Mouse (Mus musculus) CH12.LX (cell line): Measurements from ENCODE around the gene Fam120a. TPM values are rescaled to one million over a fixed set of nuclear protein-coding genes. Genes with fewer than 3 reads are reported as not detected.
A peak's percentile ranks its signal among the peaks of the same experiment; 100 is the strongest.

Experiments used
- DNase-seq: peaks from one replicate; pipeline ENCODE4 v3.0.0-alpha.2; 2013; ENCODE audit errors: extremely low read depth
- H3K27ac ChIP-seq: 2 replicates; pipeline ENCODE4 v1.5.1; 2012; ENCODE audit warnings: low read depth, mild to moderate bottlenecking, control low read depth, moderate library complexity; ENCODE audit not compliant: insufficient read depth
- H3K27me3 ChIP-seq: replicated peaks from 2 replicates; pipeline ENCODE3; 2012; ENCODE audit warnings: inconsistent platforms
- H3K36me3 ChIP-seq, 2 experiments: replicated peaks in 1 of 2; 2 replicates each; pipeline versions ENCODE3 to v1.6.1; 2012; ENCODE audit warnings: inconsistent platforms in 1 of 2, low read length in 1 of 2, mild to moderate bottlenecking in 1 of 2, mixed read lengths in 1 of 2, moderate library complexity in 1 of 2; ENCODE audit not compliant: control insufficient read depth in 1 of 2, insufficient read depth in 1 of 2
- H3K4me1 ChIP-seq, 2 experiments: 2 replicates each; pipeline ENCODE4 v1.6.1; 2012; ENCODE audit warnings: inconsistent platforms in 1 of 2, moderate library complexity in 1 of 2; ENCODE audit not compliant: insufficient read depth in 2 of 2, control insufficient read depth in 1 of 2
- H3K4me2 ChIP-seq: 2 replicates; pipeline ENCODE4 v1.6.1; 2012; ENCODE audit warnings: low read depth, mild to moderate bottlenecking, control low read depth; ENCODE audit not compliant: poor library complexity, insufficient read depth, severe bottlenecking
- H3K4me3 ChIP-seq, 3 experiments: fragments of 150-350 bp in 1 of 3; sonication (generic) in 1 of 3; replicated peaks in 1 of 3; 2 replicates each; pipeline versions ENCODE3 to v1.5.1; 2011 to 2012; ENCODE audit warnings: low read depth in 2 of 3, low read length in 2 of 3, mild to moderate bottlenecking in 2 of 3, moderate library complexity in 2 of 3, control low read depth in 1 of 3, improper control_type of control experiment in 1 of 3, inconsistent platforms in 1 of 3, mixed read lengths in 1 of 3; ENCODE audit not compliant: poor library complexity in 1 of 3
- H3K79me2 ChIP-seq: replicated peaks from 2 replicates; pipeline ENCODE4 v1.6.1; 2012; ENCODE audit warnings: mild to moderate bottlenecking, moderate library complexity; ENCODE audit not compliant: control insufficient read depth, poor library complexity, insufficient read depth, severe bottlenecking; ENCODE audit errors: extremely low read depth
- H3K9ac ChIP-seq: 2 replicates; pipeline ENCODE4 v1.6.1; 2012; ENCODE audit warnings: low read depth, mild to moderate bottlenecking, control low read depth, moderate library complexity; ENCODE audit not compliant: insufficient read depth
- H3K9me3 ChIP-seq: replicated peaks from 2 replicates; pipeline ENCODE3; 2012; ENCODE audit warnings: low read length, inconsistent platforms, mixed read lengths
- BHLHE40 ChIP-seq: IDR thresholded peaks from 2 replicates; pipeline ENCODE4 v1.6.1; 2011; ENCODE audit warnings: mild to moderate bottlenecking, low read depth, low read length, improper control_type of control experiment
- CHD1 ChIP-seq: IDR thresholded peaks from 2 replicates; pipeline ENCODE4 v1.6.1; 2012; ENCODE audit warnings: low read depth, low read length, improper control_type of control experiment, inconsistent platforms
- E2F4 ChIP-seq: IDR thresholded peaks from 2 replicates; pipeline ENCODE4 v1.6.1; 2011; ENCODE audit warnings: low read depth, low read length, improper control_type of control experiment; ENCODE audit not compliant: insufficient replicate concordance
- ELF1 ChIP-seq: IDR thresholded peaks from 2 replicates; pipeline ENCODE4 v1.6.1; 2014; ENCODE audit warnings: low read depth, mild to moderate bottlenecking, inconsistent platforms, low read length, improper control_type of control experiment
- EP300 ChIP-seq: IDR thresholded peaks from 2 replicates; pipeline ENCODE4 v1.6.1; 2011; ENCODE audit warnings: low read length, improper control_type of control experiment
- HCFC1 ChIP-seq: IDR thresholded peaks from 2 replicates; pipeline ENCODE4 v1.6.1; 2012; ENCODE audit warnings: low read depth, mild to moderate bottlenecking, inconsistent platforms, low read length, improper control_type of control experiment
- IRF4 ChIP-seq: IDR thresholded peaks from 2 replicates; pipeline ENCODE4 v1.6.1; 2014; ENCODE audit warnings: low read depth, mild to moderate bottlenecking, inconsistent platforms, low read length, improper control_type of control experiment
- JUN ChIP-seq: IDR thresholded peaks from 2 replicates; pipeline ENCODE4 v1.6.1; 2011; ENCODE audit warnings: low read depth, mild to moderate bottlenecking, low read length, improper control_type of control experiment, moderate library complexity; ENCODE audit not compliant: insufficient read depth
- MAFK ChIP-seq: IDR thresholded peaks from 2 replicates; pipeline ENCODE4 v1.6.1; 2011; ENCODE audit warnings: low read length, improper control_type of control experiment; ENCODE audit not compliant: insufficient replicate concordance
- MAZ ChIP-seq: IDR thresholded peaks from 2 replicates; pipeline ENCODE4 v1.6.1; 2012; ENCODE audit warnings: low read depth, mild to moderate bottlenecking, inconsistent platforms, low read length, improper control_type of control experiment, moderate library complexity
- MYC ChIP-seq: IDR thresholded peaks from 2 replicates; pipeline ENCODE4 v1.6.1; 2011; ENCODE audit warnings: low read depth, mild to moderate bottlenecking, improper control_type of control experiment, low read length
- NRF1 ChIP-seq: IDR thresholded peaks from 2 replicates; pipeline ENCODE4 v1.6.1; 2014; ENCODE audit warnings: low read depth, mild to moderate bottlenecking, inconsistent platforms, low read length, improper control_type of control experiment, moderate library complexity
- PAX5 ChIP-seq: IDR thresholded peaks from 2 replicates; pipeline ENCODE4 v1.6.1; 2012; ENCODE audit warnings: low read length, inconsistent platforms, mixed read lengths
- POLR2A ChIP-seq: IDR thresholded peaks from 2 replicates; pipeline ENCODE4 v1.6.1; 2011; ENCODE audit warnings: low read depth, mild to moderate bottlenecking, improper control_type of control experiment, low read length
- RAD21 ChIP-seq: IDR thresholded peaks from 2 replicates; pipeline ENCODE4 v1.6.1; 2011; ENCODE audit warnings: low read depth, mild to moderate bottlenecking, low read length, improper control_type of control experiment, moderate library complexity
- SMC3 ChIP-seq: IDR thresholded peaks from 2 replicates; pipeline ENCODE4 v1.6.1; 2011; ENCODE audit warnings: low read depth, low read length, improper control_type of control experiment
- TCF12 ChIP-seq: IDR thresholded peaks from 2 replicates; pipeline ENCODE4 v1.6.1; 2014; ENCODE audit warnings: low read depth, mild to moderate bottlenecking, inconsistent platforms, low read length, improper control_type of control experiment
- USF1 ChIP-seq: IDR thresholded peaks from 2 replicates; pipeline ENCODE4 v1.6.1; 2014; ENCODE audit warnings: low read depth, mild to moderate bottlenecking, inconsistent platforms, low read length, improper control_type of control experiment
- USF2 ChIP-seq: conservative IDR thresholded peaks from 2 replicates; pipeline ENCODE4 v1.6.1; 2011; ENCODE audit warnings: low read depth, low read length, improper control_type of control experiment
- ZC3H11A ChIP-seq: IDR thresholded peaks from 2 replicates; pipeline ENCODE4 v1.6.1; 2012; ENCODE audit warnings: low read depth, mild to moderate bottlenecking, inconsistent platforms, low read length, improper control_type of control experiment
- ZKSCAN1 ChIP-seq: IDR thresholded peaks from 2 replicates; pipeline ENCODE4 v1.6.1; 2012; ENCODE audit warnings: low read depth, inconsistent platforms, low read length, improper control_type of control experiment, borderline replicate concordance
- ZNF384 ChIP-seq: IDR thresholded peaks from 2 replicates; pipeline ENCODE4 v1.6.1; 2012; ENCODE audit warnings: low read depth, low read length, improper control_type of control experiment, inconsistent platforms
- dilution Hi-C: fragments of 300-500 bp; cut with MboI; formaldehyde crosslinking; loops from 2 replicates; pipeline ENCODE4 v1.14.3; 2020; ENCODE audit warnings: low sequenced_read_pairs; ENCODE audit not compliant: extremely low pct_unique_long_range_greater_than_20kb, extremely low pct_ligation_motif_present
- in situ Hi-C: fragments of 300-500 bp; cut with MboI; formaldehyde crosslinking; loops from 3 replicates; pipeline ENCODE4 v1.14.3; 2019; ENCODE audit warnings: low sequenced_read_pairs, low pct_ligation_motif_present, low pct_unique_long_range_greater_than_20kb, mixed read lengths
- polyA plus RNA-seq: library from polyadenylated mRNA; unstranded; fragments of >175 nt; gene quantifications from 2 replicates; pipeline ENCODE4 v1.2.1, GENCODE M21; 2012; ENCODE audit warnings: low read depth; ENCODE audit not compliant: insufficient read length
- total RNA-seq, 2 experiments: library from RNA; depleted of rRNA; stranded (reverse); fragments of 300-350 nt in 1 of 2; fragments of >200 nt in 1 of 2; gene quantifications; 2 replicates each; pipeline ENCODE4 v1.2.3; 2012 to 2014

Fam120a gene
- total and polyA plus RNA-seq, 3 experiments, result 70.0 to 122 (median 82.6) TPM

DNA sequence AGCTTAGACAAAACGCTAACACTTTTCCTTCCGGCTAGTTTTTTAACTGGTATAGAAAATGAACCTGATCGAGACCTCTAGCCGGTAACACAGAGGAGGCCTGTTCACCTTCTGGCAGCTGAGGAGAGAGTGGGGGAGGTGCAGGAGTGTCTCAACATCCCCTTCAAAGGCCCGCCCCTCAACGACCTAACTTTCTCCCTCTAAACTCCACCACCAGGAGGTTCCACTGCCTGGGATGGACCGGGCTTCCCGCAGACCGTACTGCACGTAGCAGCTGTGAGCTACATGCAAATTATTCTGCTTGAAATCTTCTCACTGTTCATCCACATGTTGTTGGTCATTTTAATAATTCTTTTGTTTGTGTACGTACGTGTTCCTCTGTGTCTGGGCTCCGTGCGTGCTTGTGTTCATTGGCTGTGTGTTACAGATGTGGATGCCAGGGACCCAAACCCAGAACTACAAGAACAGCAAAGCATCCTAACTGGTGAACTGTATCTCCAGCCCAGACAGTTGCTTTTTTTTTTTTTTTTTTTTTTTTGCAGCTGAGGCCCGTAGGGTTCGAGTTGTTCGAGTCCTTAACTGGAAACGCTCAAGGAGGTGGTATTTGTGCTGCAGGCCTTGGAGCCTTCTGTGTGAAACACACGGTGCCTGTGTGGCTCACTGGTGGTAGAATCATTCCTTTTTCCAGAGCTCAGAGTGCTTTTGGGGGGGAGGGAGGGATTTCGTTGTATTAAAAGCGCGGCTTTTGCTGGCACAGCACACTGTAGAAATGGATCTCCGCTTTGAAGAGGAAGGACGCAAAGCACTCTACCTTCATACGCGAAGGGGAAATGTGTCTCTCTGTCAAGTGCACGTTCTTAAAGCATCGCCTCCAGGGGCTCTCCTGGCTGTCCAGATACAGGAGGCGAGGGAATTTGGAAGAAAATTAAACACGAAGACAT, 47.8 kb upstream of the Fam120a start:
- no peak overlapping the region for H3K27ac ChIP-seq
- in situ Hi-C loops, result no loop called here
- TF ChIP-seq MAZ (no peak), BHLHE40 (peak; percentile 33; the same call in 1 of the 2 replicates), E2F4 (no peak), ZC3H11A (no peak), ELF1 (no peak), JUN (no peak), EP300 (no peak), PAX5 (no peak), TCF12 (no peak), USF2 (no peak), NRF1 (no peak), HCFC1 (no peak), CHD1 (no peak), IRF4 (0 out of 2 replicates have a peak, but pooled peaks have one; percentile 8), MYC (no peak), ZNF384 (peak; percentile 85), RAD21 (no peak), POLR2A (no peak), SMC3 (no peak)

DNA sequence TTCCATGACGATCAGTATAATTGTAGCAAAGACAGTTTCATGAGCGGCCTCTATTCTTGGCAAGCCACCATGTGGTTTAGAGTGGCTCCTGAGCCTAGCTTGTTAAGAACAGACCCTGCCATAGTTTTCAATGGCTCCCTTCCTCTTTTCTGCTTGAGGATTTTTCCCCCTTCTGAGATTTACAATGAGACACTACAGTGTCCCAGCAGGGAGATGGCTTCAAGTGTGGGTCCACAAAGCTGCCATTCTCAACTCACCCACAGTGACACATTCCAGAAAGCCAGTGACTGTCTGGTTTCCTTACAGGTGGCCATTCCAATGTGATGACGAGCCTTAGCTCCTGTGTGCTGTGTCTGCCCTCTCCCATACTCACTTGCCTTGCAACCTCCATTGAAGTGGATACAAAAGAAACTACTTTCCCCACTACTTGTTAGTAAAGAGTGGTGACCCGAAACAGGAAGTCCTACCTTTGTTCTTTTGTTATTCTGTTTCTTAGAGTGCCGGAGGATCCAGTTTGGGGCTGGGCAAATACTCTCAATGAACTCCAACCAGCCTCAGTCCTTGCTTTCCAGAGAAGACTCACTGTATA, 45.5 kb upstream of the Fam120a start:
- peaks cover 7% of the 10 kb centered on the region for H3K9me3 ChIP-seq
- H3K4me3 ChIP-seq, result no peak overlapping the region
- dilution Hi-C loops, result no loop called here
- no peak overlapping the region for H3K9ac ChIP-seq
- TF ChIP-seq MAZ, result no peak
- no peak for TF ChIP-seq ZKSCAN1
- no peak for TF ChIP-seq POLR2A
- TF ChIP-seq USF1, result no peak
- TF ChIP-seq EP300, result no peak
- no peak for TF ChIP-seq SMC3
- no peak for TF ChIP-seq USF2
- no peak for TF ChIP-seq RAD21
- no peak for TF ChIP-seq ZC3H11A
- no peak for TF ChIP-seq E2F4
- no peak for TF ChIP-seq MAFK
- TF ChIP-seq JUN, result no peak
- TF ChIP-seq, all 38 proteins: peak for 0
- Histone ChIP-seq H3K27ac (no peak overlapping the region), H3K4me1 (peaks cover 3 to 33% of the 10 kb centered on the region in 2 experiments), H3K27me3 (no peaks in the 10 kb centered on the region), H3K79me2 (no peaks in the 10 kb centered on the region), H3K4me2 (no peak overlapping the region), H3K36me3 (no peaks in the 10 kb centered on the region)
- in situ Hi-C loops, result no loop called here
- DNase-seq, result no peak

More for the DNA sequence above, 47.8 kb upstream of the Fam120a start:
- DNase-seq, result peak; percentile 74
- no peaks in the 10 kb centered on the region for H3K27me3 ChIP-seq
- dilution Hi-C loops, result no loop called here
- H3K4me3 ChIP-seq, result peak overlapping the region in 1 of 3 experiments; percentile 23
- H3K36me3 ChIP-seq, result no peaks in the 10 kb centered on the region
- peak overlapping the region; percentile 27; the same call in 1 of the 2 replicates for H3K4me2 ChIP-seq
- H3K79me2 ChIP-seq, result no peaks in the 10 kb centered on the region
- H3K9me3 ChIP-seq, result peaks cover 7% of the 10 kb centered on the region
- H3K4me1 ChIP-seq, result peaks cover 6 to 41% of the 10 kb centered on the region in 2 experiments
- H3K9ac ChIP-seq, result no peak overlapping the region
